Mouse (Mus musculus) cortical plate, adult 2 months (tissue): ENCODE measurements around the gene Zfp553. TPM values are rescaled to one million over a fixed set of nuclear protein-coding genes. Genes with fewer than 3 reads are reported as not detected.
A peak's percentile ranks its signal among the peaks of the same experiment; 100 is the strongest.

Source experiments
- H3K27ac ChIP-seq: fragments of 200-500 bp; 2 replicates; pipeline ENCODE4 v1.5.1; 2012; ENCODE audit warnings: low read length, control low read depth, inconsistent platforms; ENCODE audit not compliant: insufficient read depth
- H3K4me1 ChIP-seq: fragments of 200-500 bp; 2 replicates; pipeline ENCODE4 v1.6.1; 2011; ENCODE audit warnings: low read length; ENCODE audit not compliant: control insufficient read depth, insufficient read depth
- H3K4me3 ChIP-seq: fragments of 200-500 bp; 2 replicates; pipeline ENCODE4 v1.5.1; 2011; ENCODE audit warnings: mild to moderate bottlenecking, low read length, control low read depth; ENCODE audit not compliant: insufficient read depth
- CTCF ChIP-seq: fragments of 200-500 bp; IDR thresholded peaks from 2 replicates; pipeline ENCODE4 v1.5.1; 2011; ENCODE audit warnings: mild to moderate bottlenecking, control low read depth, low read length; ENCODE audit not compliant: insufficient read depth; ENCODE audit errors: extremely low read depth
- POLR2A ChIP-seq: fragments of 200-500 bp; IDR thresholded peaks from 2 replicates; pipeline ENCODE4 v1.6.1; 2011; ENCODE audit warnings: mild to moderate bottlenecking, low read length, control low read depth; ENCODE audit not compliant: insufficient read depth; ENCODE audit errors: extremely low read depth
- polyA plus RNA-seq: library from polyadenylated mRNA; depleted of rRNA; stranded (reverse); fragments of >200 nt; gene quantifications from 2 replicates; pipeline ENCODE4 v1.2.3, GENCODE M21; 2012; rRNA removed

Gene Zfp553
- polyA plus RNA-seq, 1 experiment, result 13.5 TPM

DNA sequence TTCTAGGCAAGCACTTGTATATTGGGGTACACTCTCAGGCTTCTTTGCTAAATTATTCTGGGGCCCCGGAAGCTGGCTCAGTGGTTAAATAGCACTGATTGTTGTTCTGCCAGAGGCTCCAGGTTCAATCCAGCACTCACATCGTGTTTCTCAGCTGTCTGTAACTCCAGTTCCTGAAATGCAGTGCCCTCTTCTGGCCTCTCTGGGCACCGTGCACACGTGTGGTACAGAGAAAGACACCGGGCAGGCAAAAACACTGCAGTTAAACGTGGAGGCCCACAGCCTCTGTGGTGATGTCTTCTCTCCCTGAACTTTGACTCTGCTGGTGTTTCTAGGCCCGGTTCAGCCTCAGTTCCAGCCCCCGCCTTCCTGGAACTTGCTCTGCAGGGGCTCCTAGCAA lies 45.5 kb downstream of the Zfp553 start:
- H3K4me1 ChIP-seq, result no peaks in the 10 kb centered on the region
- H3K4me3 ChIP-seq, result no peak overlapping the region
- H3K27ac ChIP-seq, result no peak overlapping the region
- TF ChIP-seq CTCF (peak; percentile 54), POLR2A (no peak)

- Histone ChIP-seq H3K27ac (no peak overlapping the region), H3K4me1 (no peaks in the 10 kb centered on the region), H3K4me3 (no peak overlapping the region)
- TF ChIP-seq POLR2A (no peak), CTCF (no peak)
Observed at GRCm38 (mm10) chr7:127280092-127280491, 47.2 kb downstream of the Zfp553 start.

GRCm38 (mm10) chr7:127281114-127281513 lies 48.3 kb downstream of the Zfp553 start:
- Histone ChIP-seq H3K4me3 (no peak overlapping the region), H3K4me1 (no peaks in the 10 kb centered on the region), H3K27ac (no peak overlapping the region)
- no peak for TF ChIP-seq POLR2A
- no peak for TF ChIP-seq CTCF

DNA sequence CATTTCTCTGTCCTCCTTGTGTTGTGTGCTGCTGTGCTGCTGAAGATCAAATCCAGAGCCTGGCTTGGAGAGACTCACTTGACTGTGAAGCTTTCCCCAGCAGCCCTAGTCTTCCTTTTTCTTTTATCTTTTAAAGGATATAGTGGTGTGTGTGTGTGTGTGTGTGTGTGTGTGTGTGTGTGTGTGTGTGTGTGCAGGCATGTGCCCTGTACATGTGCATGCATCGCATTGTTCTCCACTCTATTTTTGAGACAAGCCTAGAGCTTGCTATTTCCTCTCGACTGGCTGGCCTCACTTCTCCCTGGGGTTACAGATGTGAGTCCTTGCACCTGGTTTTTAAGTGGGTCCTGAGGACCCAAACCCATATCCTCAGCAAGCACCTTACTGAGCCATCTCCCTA lies 49.3 kb downstream of the Zfp553 start:
- TF ChIP-seq CTCF (no peak), POLR2A (no peak)
- Histone ChIP-seq H3K4me3 (no peak overlapping the region), H3K27ac (no peak overlapping the region), H3K4me1 (no peaks in the 10 kb centered on the region)

- Histone ChIP-seq H3K4me1 (no peaks in the 10 kb centered on the region), H3K4me3 (no peak overlapping the region), H3K27ac (no peak overlapping the region)
- no peak for TF ChIP-seq CTCF
- no peak for TF ChIP-seq POLR2A
Observed at GRCm38 (mm10) chr7:127285154-127285553, 52.3 kb downstream of the Zfp553 start.

Other genes with a start within 250 kb of the Zfp553 start
- gene Mvp, start 218.4 kb upstream of the Zfp553 start, polyA plus RNA-seq, result 8.0 and 8.2 TPM in 2 replicates
- 1.8 and 2.2 TPM in 2 replicates for gene Pagr1b, start 216.6 kb upstream of the Zfp553 start, polyA plus RNA-seq
- gene Pagr1a, start 215.7 kb upstream of the Zfp553 start, polyA plus RNA-seq, result 41.1 and 50.4 TPM in 2 replicates
- 97.1 and 109 TPM in 2 replicates for gene Gm42742, start 212.0 kb upstream of the Zfp553 start, polyA plus RNA-seq
- 371 and 405 TPM in 2 replicates for gene Prrt2, start 211.8 kb upstream of the Zfp553 start, polyA plus RNA-seq
- gene Maz, start 206.0 kb upstream of the Zfp553 start, polyA plus RNA-seq, result 157 and 173 TPM in 2 replicates
- gene Kif22, start 190.6 kb upstream of the Zfp553 start, polyA plus RNA-seq, result 8.6 and 10.1 TPM in 2 replicates
- 0.31 TPM in 1 of 2 replicates, not detected in the other for gene Zg16, start 145.7 kb upstream of the Zfp553 start, polyA plus RNA-seq
- gene AI467606, start 141.7 kb upstream of the Zfp553 start, polyA plus RNA-seq, result 2.6 and 2.8 TPM in 2 replicates
- 0.74 and 0.77 TPM in 2 replicates for gene Qprt, start 110.8 kb upstream of the Zfp553 start, polyA plus RNA-seq
- gene Spn, start 95.2 kb upstream of the Zfp553 start, polyA plus RNA-seq, result 0.15 and 0.19 TPM in 2 replicates
- gene Cd2bp2, start 37.0 kb upstream of the Zfp553 start, polyA plus RNA-seq, result 85.0 and 99.3 TPM in 2 replicates
- 70.4 and 76.0 TPM in 2 replicates for gene Tbc1d10b, start 24.6 kb upstream of the Zfp553 start, polyA plus RNA-seq
- 2.0 and 2.2 TPM in 2 replicates for gene Mylpf, start 24.2 kb upstream of the Zfp553 start, polyA plus RNA-seq
- gene Sept1, start 69 bp downstream of the Zfp553 start, polyA plus RNA-seq, result 9.2 and 10.4 TPM in 2 replicates
- 109 and 110 TPM in 2 replicates for gene Zfp771, start 11.2 kb downstream of the Zfp553 start, polyA plus RNA-seq
- gene Dctpp1, start 27.6 kb downstream of the Zfp553 start, polyA plus RNA-seq, result 33.0 and 37.4 TPM in 2 replicates
- gene Sephs2, start 41.0 kb downstream of the Zfp553 start, polyA plus RNA-seq, result 26.2 and 27.5 TPM in 2 replicates
- 1.1 and 1.3 TPM in 2 replicates for gene Itgal, start 63.2 kb downstream of the Zfp553 start, polyA plus RNA-seq
- 14.2 and 14.6 TPM in 2 replicates for gene Zfp768, start 112.5 kb downstream of the Zfp553 start, polyA plus RNA-seq
- 5.2 and 5.5 TPM in 2 replicates for gene Zfp747, start 143.0 kb downstream of the Zfp553 start, polyA plus RNA-seq
- 2.7 TPM in 2 replicates for gene 9130019O22Rik, start 154.1 kb downstream of the Zfp553 start, polyA plus RNA-seq
- gene E430018J23Rik, start 160.6 kb downstream of the Zfp553 start, polyA plus RNA-seq, result 5.4 and 8.3 TPM in 2 replicates
- gene Zfp764, start 173.8 kb downstream of the Zfp553 start, polyA plus RNA-seq, result 3.4 and 3.9 TPM in 2 replicates
- gene Zfp688, start 189.0 kb downstream of the Zfp553 start, polyA plus RNA-seq, result 19.2 and 19.3 TPM in 2 replicates
- gene Zfp689, start 216.1 kb downstream of the Zfp553 start, polyA plus RNA-seq, result 5.3 and 5.8 TPM in 2 replicates
- gene Prr14, start 226.6 kb downstream of the Zfp553 start, polyA plus RNA-seq, result 44.0 and 44.8 TPM in 2 replicates
- 26.6 and 27.1 TPM in 2 replicates for gene Fbrs, start 246.1 kb downstream of the Zfp553 start, polyA plus RNA-seq